Mouse (Mus musculus): ENCODE results near the gene Tomm22. TPM values are rescaled to one million over a fixed set of nuclear protein-coding genes. Genes with fewer than 3 reads are reported as not detected.

The Tomm22 gene
- 117 and 125 TPM in 2 replicates for polyA plus RNA-seq (2012)

DNA sequence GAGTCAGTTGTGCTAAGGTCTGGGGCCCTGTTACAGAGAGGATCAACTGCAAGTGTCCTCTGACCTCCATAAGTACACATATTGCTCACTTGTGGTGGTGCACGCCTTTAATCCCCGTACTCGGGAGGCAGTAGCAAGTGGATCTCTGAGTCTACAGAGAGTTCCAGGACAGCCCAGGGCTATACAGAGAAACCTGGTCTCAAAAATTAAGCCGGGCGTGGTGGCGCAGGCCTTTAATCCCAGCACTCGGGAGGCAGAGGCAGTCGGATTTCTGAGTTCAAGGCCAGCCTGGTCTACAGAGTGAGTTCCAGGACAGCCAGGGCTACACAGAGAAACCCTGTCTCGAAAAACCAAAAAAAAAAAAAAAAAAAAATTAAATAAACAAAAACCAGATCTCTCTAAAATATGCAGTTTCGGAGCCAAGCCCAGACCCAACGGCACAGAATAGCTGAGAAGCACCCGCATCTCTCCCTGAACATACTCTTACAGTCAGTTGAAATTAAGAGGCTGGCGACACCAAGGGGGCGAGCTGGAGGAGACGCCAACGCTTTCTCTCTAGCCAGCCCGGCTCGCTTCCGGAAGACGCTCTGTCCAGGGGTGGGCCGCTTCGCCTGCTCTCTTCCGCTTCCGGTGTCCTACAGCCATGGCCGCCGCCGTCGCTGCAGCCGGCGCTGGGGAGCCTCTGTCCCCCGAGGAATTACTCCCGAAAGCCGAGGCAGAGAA is at the start of gene Tomm22:
Gene Tomm22, plus strand, starts transcription at position 613 of the 723 bp plus-strand sequence.

DNA sequence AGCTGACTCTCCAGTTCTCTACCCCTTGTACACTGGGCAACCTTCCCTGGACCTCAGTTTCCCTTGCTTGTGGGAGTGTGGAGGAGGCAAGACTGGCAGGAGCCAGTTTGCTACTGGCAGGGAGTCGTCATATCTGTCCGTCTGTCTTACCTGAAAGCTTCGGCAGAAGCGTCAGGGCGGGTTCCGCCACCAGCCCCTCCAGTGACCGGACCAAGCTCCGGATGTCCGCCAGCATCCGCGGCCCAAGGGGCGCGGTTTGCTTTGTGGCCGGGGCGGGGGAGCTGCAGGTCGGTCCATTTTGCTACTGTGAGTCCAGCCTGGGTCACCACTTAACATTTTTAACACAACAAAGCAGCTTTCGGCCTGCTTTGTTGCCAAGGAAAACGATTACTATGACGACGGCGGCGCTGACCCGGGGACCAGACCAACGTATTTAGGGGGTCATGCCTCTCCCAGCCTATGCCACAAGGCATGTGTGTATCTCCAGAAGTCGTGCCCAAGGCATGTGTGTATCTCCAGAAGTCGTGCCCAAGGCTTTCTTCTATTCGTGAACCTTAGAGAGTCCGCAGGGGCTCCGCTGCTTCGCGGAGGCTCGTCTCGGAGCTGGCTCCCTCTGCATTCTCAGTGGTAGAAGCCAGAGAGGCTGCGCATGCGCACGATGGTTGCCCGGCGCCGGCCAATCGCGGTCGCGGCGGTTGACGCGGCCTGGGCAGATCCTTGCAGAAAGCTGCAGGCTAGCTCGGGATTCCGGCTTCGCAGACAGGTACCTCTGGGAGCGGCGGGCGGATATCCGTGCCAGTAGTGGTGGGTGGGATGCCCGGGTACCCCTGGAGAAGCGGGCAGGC is 11.9 kb upstream of the Tomm22 start, which contains the start of the genes Fam227a and Cby1:
Gene Fam227a, minus strand, starts transcription at position 426 of the 845 bp plus-strand sequence.
Gene Cby1, plus strand, starts transcription at position 669 of the 845 bp plus-strand sequence.

DNA sequence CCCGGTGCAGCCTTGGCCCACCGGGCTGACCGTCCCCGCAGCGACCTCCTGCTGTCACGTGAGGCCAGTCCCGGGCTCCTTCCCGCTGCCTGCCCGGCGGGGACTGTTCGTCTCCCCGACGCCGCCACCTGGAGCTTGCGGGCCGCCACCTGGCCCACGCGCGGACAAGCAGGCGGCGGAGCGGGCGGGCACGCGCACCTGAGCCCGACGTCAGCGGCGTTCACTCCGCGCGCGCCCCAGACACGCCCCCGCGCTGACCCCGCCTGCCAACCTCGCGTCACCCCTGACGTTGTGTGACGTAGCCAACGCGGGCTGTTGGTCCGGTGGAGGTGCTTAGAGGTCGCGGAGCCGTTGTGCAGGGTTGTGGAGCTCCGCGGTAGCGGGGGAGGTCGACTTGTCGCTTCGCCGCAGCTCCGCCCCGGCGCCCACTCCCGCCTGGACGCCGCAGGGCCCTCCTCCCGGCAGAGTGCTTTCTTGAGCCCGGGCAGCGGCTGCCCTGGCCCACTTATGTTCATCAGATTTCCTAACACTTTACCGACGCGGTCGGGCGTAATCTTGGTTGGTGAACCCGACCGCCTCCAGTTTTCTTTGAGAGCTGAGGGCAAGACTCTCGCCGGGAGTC is 17.1 kb downstream of the Tomm22 start, which contains the start of gene Josd1:
Gene Josd1, minus strand, starts transcription at position 274 of the 622 bp plus-strand sequence.

DNA sequence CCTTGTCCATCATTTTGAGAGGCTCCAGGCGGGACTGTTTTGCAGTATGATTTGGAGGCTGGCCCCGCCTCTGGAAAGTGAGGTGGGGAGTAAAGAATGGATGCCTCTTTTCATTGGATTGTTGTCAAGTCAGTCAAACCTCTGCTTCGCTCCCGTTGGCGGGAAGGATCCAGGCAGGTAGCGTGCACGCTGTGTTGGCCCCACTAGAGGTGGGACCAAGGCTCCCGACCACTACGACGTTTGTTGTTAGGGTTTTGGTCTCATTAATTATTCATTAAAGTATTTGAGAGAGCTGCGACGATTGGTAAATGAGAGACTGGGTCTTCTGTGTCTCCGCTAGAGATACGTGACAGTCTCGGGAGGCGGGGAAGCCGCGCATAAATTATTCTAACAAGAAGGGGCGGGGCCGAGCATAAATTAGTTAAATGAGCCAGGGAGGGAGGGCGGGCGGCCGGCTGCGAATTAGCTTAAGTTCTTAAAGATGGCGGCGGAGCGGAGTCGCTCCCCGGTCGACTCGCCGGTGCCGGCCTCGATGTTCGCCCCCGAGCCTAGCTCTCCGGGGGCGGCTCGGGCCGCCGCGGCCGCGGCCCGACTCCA is 19.9 kb downstream of the Tomm22 start, which contains the start of gene Gtpbp1:
Gene Gtpbp1, plus strand, starts transcription at position 420 of the 597 bp plus-strand sequence.

Other genes starting within 250 kb of the Tomm22 start
- 104 and 129 TPM in 2 replicates for gene Csnk1e, start 215.3 kb upstream of the Tomm22 start, polyA plus RNA-seq (2012)
- gene Kcnj4, start 165.6 kb upstream of the Tomm22 start, polyA plus RNA-seq (2012) = not detected in 2 replicates
- gene Kdelr3, start 154.4 kb upstream of the Tomm22 start, polyA plus RNA-seq (2012) = 0.09 and 0.10 TPM in 2 replicates
- 52.5 and 61.6 TPM in 2 replicates for gene Ddx17, start 124.1 kb upstream of the Tomm22 start, polyA plus RNA-seq (2012)
- 0.32 and 0.35 TPM in 2 replicates for gene Dmc1, start 65.8 kb upstream of the Tomm22 start, polyA plus RNA-seq (2012)
- gene Fam227a, start 11.9 kb upstream of the Tomm22 start, polyA plus RNA-seq (2012) = 0.09 and 0.74 TPM in 2 replicates
- gene Cby1, start 11.7 kb upstream of the Tomm22 start, polyA plus RNA-seq (2012) = 86.1 and 92.5 TPM in 2 replicates
- 18.6 and 18.7 TPM in 2 replicates for gene Josd1, start 17.1 kb downstream of the Tomm22 start, polyA plus RNA-seq (2012)
- gene Gtpbp1, start 20.0 kb downstream of the Tomm22 start, polyA plus RNA-seq (2012) = 103 and 127 TPM in 2 replicates
- gene Sun2, start 71.7 kb downstream of the Tomm22 start, polyA plus RNA-seq (2012) = 376 and 440 TPM in 2 replicates
- 37.5 and 46.8 TPM in 2 replicates for gene Dnal4, start 107.0 kb downstream of the Tomm22 start, polyA plus RNA-seq (2012)
- 1.1 and 1.4 TPM in 2 replicates for gene Nptxr, start 133.9 kb downstream of the Tomm22 start, polyA plus RNA-seq (2012)
- 0.50 and 0.81 TPM in 2 replicates for gene Npcd, start 163.4 kb downstream of the Tomm22 start, polyA plus RNA-seq (2012)
- 50.6 and 54.9 TPM in 2 replicates for gene Cbx6, start 163.8 kb downstream of the Tomm22 start, polyA plus RNA-seq (2012)
- gene Apobec3, start 220.8 kb downstream of the Tomm22 start, polyA plus RNA-seq (2012) = 13.1 and 15.8 TPM in 2 replicates

Data from megakaryocyte-erythroid progenitor cell, adult 5 weeks (primary cell).